Mouse (Mus musculus) liver, embryonic 15.5 days (tissue): ENCODE data around the gene Cdca4. TPM values are rescaled to one million over a fixed set of nuclear protein-coding genes. Genes with fewer than 3 reads are reported as not detected.
A peak's percentile ranks its signal among the peaks of the same experiment; 100 is the strongest.

Source experiments
- ATAC-seq: fragments of 200-750 bp; cut with Nextera tagmentation; 2 replicates; pipeline ENCODE4 v1.8.0; 2017; ENCODE audit warnings: moderate number of reproducible peaks, mild to moderate bottlenecking, moderate library complexity; ENCODE audit not compliant: insufficient read depth
- H3K27ac ChIP-seq: fragments of 300-500 bp; sonication (generic); replicated peaks from 2 replicates; pipeline ENCODE4 v1.5.1; 2015; ENCODE audit warnings: mild to moderate bottlenecking, inconsistent platforms
- H3K27me3 ChIP-seq: fragments of 300-500 bp; sonication (generic); 2 replicates; pipeline ENCODE4 v1.6.1; 2015; ENCODE audit warnings: mild to moderate bottlenecking, inconsistent platforms
- H3K36me3 ChIP-seq: fragments of 300-500 bp; sonication (generic); replicated peaks from 2 replicates; pipeline ENCODE4 v1.6.1; 2015; ENCODE audit warnings: moderate library complexity, mild to moderate bottlenecking, inconsistent platforms
- H3K4me1 ChIP-seq: fragments of 300-500 bp; sonication (generic); replicated peaks from 2 replicates; pipeline ENCODE4 v1.6.1; 2015; ENCODE audit warnings: inconsistent platforms
- H3K4me2 ChIP-seq: fragments of 300-500 bp; sonication (generic); 2 replicates; pipeline ENCODE4 v1.6.1; 2015; ENCODE audit warnings: moderate library complexity, mild to moderate bottlenecking, inconsistent platforms
- H3K4me3 ChIP-seq: fragments of 300-500 bp; sonication (generic); replicated peaks from 2 replicates; pipeline ENCODE4 v1.5.1; 2015; ENCODE audit warnings: mild to moderate bottlenecking, inconsistent platforms
- H3K9ac ChIP-seq: fragments of 300-500 bp; sonication (generic); 2 replicates; pipeline ENCODE4 v1.6.1; 2015; ENCODE audit warnings: moderate library complexity, mild to moderate bottlenecking, inconsistent platforms
- H3K9me3 ChIP-seq: fragments of 300-500 bp; sonication (generic); replicated peaks from 2 replicates; pipeline ENCODE4 v1.6.1; 2016; ENCODE audit warnings: inconsistent platforms
- WGBS: fragments of 180-500 bp; shearing (Covaris S2); methylation state at CpG from one replicate; pipeline ENCODE4 v1.1.7; 2015; ENCODE audit warnings: mixed read lengths; ENCODE audit not compliant: insufficient replicate concordance; 5-methylcytosine and 5-hydroxymethylcytosine counted together
- polyA plus RNA-seq: library from polyadenylated mRNA; unstranded; fragments of >200 nt; fragmentation: Nextera tagmentation; extraction: Ambion mirVana; gene quantifications from 2 replicates; pipeline ENCODE4 v1.2.1, GENCODE M21; 2015

The Cdca4 gene
- 62.9 and 67.0 TPM in 2 replicates for polyA plus RNA-seq

GRCm38 (mm10) chr12:112829244-112829864 lies at the start of gene Cdca4:
Gene Cdca4, minus strand, starts transcription at chr12:112829423.
- Histone ChIP-seq H3K27ac (peak within 1 kb of the TSS; percentile 94), H3K9ac (peak within 1 kb of the TSS; percentile 98), H3K4me3 (peak within 1 kb of the TSS; percentile 96), H3K36me3 (peaks cover 39% of the 10 kb centered on the region), H3K9me3 (no peaks in the 10 kb centered on the region), H3K27me3 (no peaks in the 10 kb centered on the region), H3K4me2 (peak within 1 kb of the TSS; percentile 86), H3K4me1 (peaks cover 76% of the 10 kb centered on the region)
- peak; percentile 97 for ATAC-seq
- 1% methylated on average over 71 of the region's 72 CpGs for WGBS

- Histone ChIP-seq H3K4me2 (peak overlapping the region; percentile 54), H3K27ac (no peak overlapping the region), H3K4me1 (peaks cover 21% of the 10 kb centered on the region), H3K27me3 (peaks cover 75% of the 10 kb centered on the region), H3K9me3 (no peaks in the 10 kb centered on the region), H3K36me3 (no peaks in the 10 kb centered on the region), H3K4me3 (peak overlapping the region; percentile 18), H3K9ac (no peak overlapping the region)
- whole genome bisulfite sequencing, result 3% methylated on average over 36 of the region's 37 CpGs
- no peak for ATAC-seq
Observed at GRCm38 (mm10) chr12:112877607-112878020, 48.4 kb upstream of the Cdca4 start.

- peaks cover 79% of the 10 kb centered on the region for H3K27me3 ChIP-seq
- no peaks in the 10 kb centered on the region for H3K9me3 ChIP-seq
- WGBS, result 5% methylated on average over 17 of the region's 17 CpGs
- H3K9ac ChIP-seq, result no peak overlapping the region
- H3K36me3 ChIP-seq, result no peaks in the 10 kb centered on the region
- peak overlapping the region; percentile 18 for H3K4me3 ChIP-seq
- H3K27ac ChIP-seq, result no peak overlapping the region
- peak overlapping the region; percentile 54 for H3K4me2 ChIP-seq
- H3K4me1 ChIP-seq, result peaks cover 21% of the 10 kb centered on the region
- no peak for ATAC-seq
Observed at GRCm38 (mm10) chr12:112877073-112877576, 47.9 kb upstream of the Cdca4 start.

- Histone ChIP-seq H3K9me3 (no peaks in the 10 kb centered on the region), H3K4me2 (peak overlapping the region; percentile 44), H3K9ac (no peak overlapping the region), H3K27ac (no peak overlapping the region), H3K36me3 (no peaks in the 10 kb centered on the region), H3K4me3 (no peak overlapping the region), H3K27me3 (peaks cover 84% of the 10 kb centered on the region), H3K4me1 (peaks cover 21% of the 10 kb centered on the region)
- no peak for ATAC-seq
- WGBS, result 5% methylated on average over 28 of the region's 28 CpGs
Observed at GRCm38 (mm10) chr12:112876332-112877072, 47.3 kb upstream of the Cdca4 start.

- 16% methylated on average over 16 of the region's 16 CpGs for WGBS
- Histone ChIP-seq H3K4me1 (peaks cover 27% of the 10 kb centered on the region), H3K27me3 (peaks cover 95% of the 10 kb centered on the region), H3K9me3 (no peaks in the 10 kb centered on the region), H3K27ac (no peak overlapping the region), H3K36me3 (no peaks in the 10 kb centered on the region), H3K9ac (no peak overlapping the region), H3K4me2 (no peak overlapping the region), H3K4me3 (no peak overlapping the region)
- peak; percentile 19; the same call in 1 of the 2 replicates for ATAC-seq
Observed at GRCm38 (mm10) chr12:112875225-112876013, 46.2 kb upstream of the Cdca4 start.

- Histone ChIP-seq H3K36me3 (no peaks in the 10 kb centered on the region), H3K4me3 (no peak overlapping the region), H3K9me3 (no peaks in the 10 kb centered on the region), H3K27ac (no peak overlapping the region), H3K4me2 (peak overlapping the region; percentile 7; the same call in 1 of the 2 replicates), H3K4me1 (peaks cover 35% of the 10 kb centered on the region), H3K9ac (no peak overlapping the region), H3K27me3 (peaks cover 94% of the 10 kb centered on the region)
- no peak for ATAC-seq
- 24% methylated on average over 22 of the region's 22 CpGs for WGBS
Observed at GRCm38 (mm10) chr12:112874199-112874598, 45.0 kb upstream of the Cdca4 start.

- H3K9ac ChIP-seq, result no peak overlapping the region
- 19% methylated on average over 18 of the region's 18 CpGs for WGBS
- H3K4me2 ChIP-seq, result peak overlapping the region; percentile 7; the same call in 1 of the 2 replicates
- H3K27me3 ChIP-seq, result peaks cover 88% of the 10 kb centered on the region
- no peak for ATAC-seq
- H3K4me3 ChIP-seq, result no peak overlapping the region
- no peak overlapping the region for H3K27ac ChIP-seq
- no peaks in the 10 kb centered on the region for H3K36me3 ChIP-seq
- peaks cover 35% of the 10 kb centered on the region for H3K4me1 ChIP-seq
- no peaks in the 10 kb centered on the region for H3K9me3 ChIP-seq
Observed at GRCm38 (mm10) chr12:112873452-112874190, 44.4 kb upstream of the Cdca4 start.

- Histone ChIP-seq H3K27me3 (peaks cover 82% of the 10 kb centered on the region), H3K36me3 (no peaks in the 10 kb centered on the region), H3K27ac (no peak overlapping the region), H3K4me2 (no peak overlapping the region), H3K9me3 (no peaks in the 10 kb centered on the region), H3K4me3 (no peak overlapping the region), H3K9ac (no peak overlapping the region), H3K4me1 (peaks cover 35% of the 10 kb centered on the region)
- ATAC-seq, result no peak
- WGBS, result 66% methylated on average over 10 of the region's 10 CpGs
Observed at GRCm38 (mm10) chr12:112872991-112873390, 43.8 kb upstream of the Cdca4 start.

- no peak overlapping the region for H3K4me3 ChIP-seq
- H3K4me2 ChIP-seq, result no peak overlapping the region
- H3K9ac ChIP-seq, result no peak overlapping the region
- 65% methylated on average over 2 of the region's 2 CpGs for WGBS
- no peaks in the 10 kb centered on the region for H3K9me3 ChIP-seq
- no peak for ATAC-seq
- H3K27ac ChIP-seq, result no peak overlapping the region
- no peaks in the 10 kb centered on the region for H3K36me3 ChIP-seq
- peaks cover 65% of the 10 kb centered on the region for H3K27me3 ChIP-seq
- H3K4me1 ChIP-seq, result peaks cover 23% of the 10 kb centered on the region
Observed at GRCm38 (mm10) chr12:112871272-112871671, 42.0 kb upstream of the Cdca4 start.

- H3K4me1 ChIP-seq, result peaks cover 21% of the 10 kb centered on the region; the same call in 1 of the 2 replicates
- no peaks in the 10 kb centered on the region for H3K36me3 ChIP-seq
- no peak overlapping the region for H3K4me3 ChIP-seq
- H3K9me3 ChIP-seq, result no peaks in the 10 kb centered on the region
- ATAC-seq, result no peak
- H3K9ac ChIP-seq, result no peak overlapping the region
- WGBS, result 28% methylated on average over 13 of the region's 13 CpGs
- no peak overlapping the region for H3K27ac ChIP-seq
- H3K27me3 ChIP-seq, result peaks cover 60% of the 10 kb centered on the region
- H3K4me2 ChIP-seq, result no peak overlapping the region
Observed at GRCm38 (mm10) chr12:112870775-112871174, 41.6 kb upstream of the Cdca4 start.
